Mouse (Mus musculus): ENCODE data around the gene Lhpp. TPM values are rescaled to one million over a fixed set of nuclear protein-coding genes. Genes with fewer than 3 reads are reported as not detected.

The Lhpp gene
- polyA plus RNA-seq, 1 experiment from 2014 or later: 26.4 TPM

DNA sequence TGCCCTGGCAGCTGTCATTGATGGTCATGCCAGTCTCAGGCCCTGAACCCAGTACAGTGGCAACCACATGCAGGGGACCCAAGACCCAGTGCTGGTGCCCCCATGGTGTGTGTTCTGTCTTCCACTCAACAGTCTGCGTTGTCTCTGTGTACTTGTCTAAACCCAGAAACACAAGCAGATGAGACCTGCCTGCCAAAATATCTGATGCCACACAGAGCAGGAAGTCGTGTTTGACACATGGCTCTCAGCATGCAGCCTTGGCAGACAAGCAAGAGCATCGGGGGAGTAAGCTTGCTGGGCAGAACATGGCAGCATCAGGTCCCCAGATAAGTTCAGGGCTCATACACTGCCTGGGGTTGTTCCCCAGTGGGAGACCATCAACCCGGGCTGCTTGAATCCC lies 68.7 kb downstream of the Lhpp start:
- Histone ChIP-seq H3K9ac (ENCODE audit: low read length) (no peak overlapping the region), H3K36me3 (ENCODE audit: control insufficient read depth, insufficient read depth, low read length) (no peaks in the 10 kb centered on the region), H3K27me3 (ENCODE audit: control insufficient read depth, insufficient read depth, low read length) (no peaks in the 10 kb centered on the region), H3K4me2 (ENCODE audit: low read depth) (no peak overlapping the region), H3K4me1 (ENCODE audit: control insufficient read depth, insufficient read depth, low read length) (no peaks in the 10 kb centered on the region), H3K27ac (ENCODE audit: low read depth, low read length) (no peak overlapping the region), H3K9me3 (ENCODE audit: control insufficient read depth, low read length) (no peaks in the 10 kb centered on the region), H3K4me3 (ENCODE audit: low read depth, low read length) (no peak overlapping the region)
- WGBS: 77% methylated on average over 4 of the region's 4 CpGs
- ATAC-seq (ENCODE audit: insufficient read depth, low FRiP score, low TSS enrichment) (no peak), DNase-seq (ENCODE audit: low spot score) (no peak)

DNA sequence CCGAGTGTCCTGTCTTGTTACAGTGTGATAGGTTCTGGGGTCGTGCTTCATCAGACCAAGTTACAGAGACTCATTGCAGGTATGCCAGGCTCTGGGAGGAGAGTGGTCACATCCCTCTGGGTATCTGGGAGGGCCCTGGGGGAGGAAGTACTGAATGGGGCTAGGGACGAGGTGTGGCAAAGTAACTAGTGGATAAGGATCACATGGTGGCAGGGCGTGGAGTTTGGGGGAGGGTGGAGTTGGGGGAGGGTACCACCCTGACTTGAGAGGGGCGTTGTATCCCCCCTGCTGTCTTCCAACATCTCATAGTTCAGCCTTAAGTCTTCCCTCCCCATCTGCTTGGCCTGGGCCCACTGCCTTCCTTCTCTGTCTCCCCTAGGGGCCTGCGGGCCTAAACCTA lies 69.1 kb downstream of the Lhpp start:
- no peaks in the 10 kb centered on the region for H3K27me3 ChIP-seq (ENCODE audit: control insufficient read depth, insufficient read depth, low read length)
- H3K9me3 ChIP-seq (ENCODE audit: control insufficient read depth, low read length): no peaks in the 10 kb centered on the region
- H3K9ac ChIP-seq (ENCODE audit: low read length): no peak overlapping the region
- no peak overlapping the region for H3K27ac ChIP-seq (ENCODE audit: low read depth, low read length)
- ATAC-seq (ENCODE audit: insufficient read depth, low FRiP score, low TSS enrichment) (no peak), DNase-seq (ENCODE audit: low spot score) (no peak)
- no peak overlapping the region for H3K4me3 ChIP-seq (ENCODE audit: low read depth, low read length)
- H3K4me2 ChIP-seq (ENCODE audit: low read depth): no peak overlapping the region
- 80% methylated on average over 6 of the region's 6 CpGs for WGBS
- H3K4me1 ChIP-seq (ENCODE audit: control insufficient read depth, insufficient read depth, low read length): no peaks in the 10 kb centered on the region
- H3K36me3 ChIP-seq (ENCODE audit: control insufficient read depth, insufficient read depth, low read length): no peaks in the 10 kb centered on the region

DNA sequence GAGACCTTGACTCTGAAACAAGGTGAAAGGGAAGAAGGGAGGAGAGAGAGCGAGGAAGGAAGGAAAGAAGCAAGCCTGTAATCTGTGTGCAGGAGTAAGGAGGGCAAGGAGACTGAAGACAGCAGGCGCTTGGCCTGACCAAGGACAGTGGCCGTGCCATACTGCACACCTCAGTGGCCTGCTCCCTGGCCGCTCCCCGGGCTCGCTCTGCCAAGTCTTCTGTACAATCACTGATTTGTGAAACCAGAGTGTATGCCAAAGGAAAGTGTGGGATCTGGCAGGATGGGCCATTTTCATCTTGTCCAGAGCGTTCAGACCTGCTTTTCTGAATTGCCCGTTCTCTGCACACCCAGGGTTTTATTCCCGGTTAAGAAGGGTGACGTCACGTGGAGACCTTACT lies 70.9 kb downstream of the Lhpp start:
- Histone ChIP-seq H3K4me1 (ENCODE audit: control insufficient read depth, insufficient read depth, low read length) (no peaks in the 10 kb centered on the region), H3K27me3 (ENCODE audit: control insufficient read depth, insufficient read depth, low read length) (no peaks in the 10 kb centered on the region), H3K4me2 (ENCODE audit: low read depth) (no peak overlapping the region), H3K9me3 (ENCODE audit: control insufficient read depth, low read length) (no peaks in the 10 kb centered on the region), H3K9ac (ENCODE audit: low read length) (no peak overlapping the region), H3K36me3 (ENCODE audit: control insufficient read depth, insufficient read depth, low read length) (no peaks in the 10 kb centered on the region), H3K4me3 (ENCODE audit: low read depth, low read length) (no peak overlapping the region), H3K27ac (ENCODE audit: low read depth, low read length) (no peak overlapping the region)
- DNase-seq (ENCODE audit: low spot score): no peak
- 91% methylated on average over 11 of the region's 11 CpGs for WGBS
- no peak for ATAC-seq (ENCODE audit: insufficient read depth, low FRiP score, low TSS enrichment)

DNA sequence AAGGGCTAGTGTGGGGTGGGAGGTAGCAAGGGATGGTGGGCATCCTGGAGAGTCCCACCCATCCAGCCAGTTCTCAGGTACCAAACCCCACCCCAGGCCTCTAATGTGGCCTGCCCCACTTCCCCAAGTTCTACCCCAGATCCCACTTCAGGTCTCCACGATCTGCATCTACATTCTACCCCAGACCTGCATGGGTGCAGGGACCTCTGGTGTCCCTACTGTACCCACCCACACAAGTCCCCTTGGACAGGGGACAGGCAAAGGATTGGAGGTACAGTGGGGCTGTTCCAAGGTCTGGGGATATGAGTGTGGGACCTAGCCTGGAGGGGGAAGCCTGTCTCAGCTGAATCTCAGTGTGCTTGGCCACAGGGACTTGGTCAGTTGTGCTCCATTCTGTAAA lies 71.4 kb downstream of the Lhpp start:
- no peak overlapping the region for H3K27ac ChIP-seq (ENCODE audit: low read depth, low read length)
- H3K4me2 ChIP-seq (ENCODE audit: low read depth): no peak overlapping the region
- H3K36me3 ChIP-seq (ENCODE audit: control insufficient read depth, insufficient read depth, low read length): no peaks in the 10 kb centered on the region
- ATAC-seq (ENCODE audit: insufficient read depth, low FRiP score, low TSS enrichment) (no peak), DNase-seq (ENCODE audit: low spot score) (no peak)
- H3K4me1 ChIP-seq (ENCODE audit: control insufficient read depth, insufficient read depth, low read length): no peaks in the 10 kb centered on the region
- 88% methylated on average over 1 of the region's 1 CpGs for WGBS
- H3K4me3 ChIP-seq (ENCODE audit: low read depth, low read length): no peak overlapping the region
- no peaks in the 10 kb centered on the region for H3K9me3 ChIP-seq (ENCODE audit: control insufficient read depth, low read length)
- H3K9ac ChIP-seq (ENCODE audit: low read length): no peak overlapping the region
- H3K27me3 ChIP-seq (ENCODE audit: control insufficient read depth, insufficient read depth, low read length): no peaks in the 10 kb centered on the region

DNA sequence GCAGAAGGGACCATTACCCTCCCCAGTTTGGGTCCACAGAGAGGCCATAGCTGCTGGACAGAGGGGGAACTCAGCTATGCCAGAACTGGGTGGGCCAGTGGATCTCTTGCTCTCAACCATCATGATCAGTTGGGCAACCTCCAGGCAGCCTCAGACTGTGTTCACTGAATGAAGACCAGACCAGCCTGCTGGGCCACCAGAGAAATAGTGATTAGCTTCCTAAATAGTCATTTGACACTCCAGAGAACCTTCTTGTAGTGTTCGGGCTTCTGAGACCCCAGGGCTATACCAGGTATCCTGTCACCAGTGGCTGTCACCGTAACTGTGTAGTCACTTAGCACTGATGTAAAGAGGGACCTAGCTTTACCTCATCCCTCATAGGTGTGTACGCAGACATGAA lies 71.9 kb downstream of the Lhpp start:
- no peak for ATAC-seq (ENCODE audit: insufficient read depth, low FRiP score, low TSS enrichment)

DNA sequence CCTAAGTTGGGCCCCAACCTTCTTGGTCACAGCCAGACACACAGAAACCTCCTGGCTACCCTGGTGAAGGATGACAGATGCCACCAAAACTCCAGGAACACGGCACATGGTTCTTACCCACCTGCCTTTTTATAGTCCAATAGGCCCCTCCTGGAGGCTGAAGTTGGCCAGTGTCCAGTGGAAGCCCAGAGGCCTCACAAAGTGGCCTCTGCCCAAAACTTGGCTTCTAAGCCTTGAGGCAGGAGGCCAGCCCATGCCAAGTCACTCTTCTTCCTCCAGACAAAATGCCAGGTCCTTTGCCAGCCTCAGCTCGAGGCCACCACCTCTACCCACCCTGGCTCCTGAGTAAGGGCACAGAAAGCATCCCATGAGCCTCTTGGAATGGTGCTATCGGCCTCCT lies 72.5 kb downstream of the Lhpp start:
- H3K9ac ChIP-seq (ENCODE audit: low read length): no peak overlapping the region
- ATAC-seq (ENCODE audit: insufficient read depth, low FRiP score, low TSS enrichment) (no peak), DNase-seq (ENCODE audit: low spot score) (no peak)
- H3K27ac ChIP-seq (ENCODE audit: low read depth, low read length): no peak overlapping the region
- H3K4me1 ChIP-seq (ENCODE audit: control insufficient read depth, insufficient read depth, low read length): peaks cover 2% of the 10 kb centered on the region; the same call in 1 of the 2 replicates
- H3K4me2 ChIP-seq (ENCODE audit: low read depth): no peak overlapping the region
- WGBS: 82% methylated on average over 3 of the region's 3 CpGs
- H3K36me3 ChIP-seq (ENCODE audit: control insufficient read depth, insufficient read depth, low read length): no peaks in the 10 kb centered on the region
- no peaks in the 10 kb centered on the region for H3K27me3 ChIP-seq (ENCODE audit: control insufficient read depth, insufficient read depth, low read length)
- no peaks in the 10 kb centered on the region for H3K9me3 ChIP-seq (ENCODE audit: control insufficient read depth, low read length)
- H3K4me3 ChIP-seq (ENCODE audit: low read depth, low read length): no peak overlapping the region

More for the DNA sequence above, 71.9 kb downstream of the Lhpp start:
- Histone ChIP-seq H3K27me3 (ENCODE audit: control insufficient read depth, insufficient read depth, low read length) (no peaks in the 10 kb centered on the region), H3K9me3 (ENCODE audit: control insufficient read depth, low read length) (no peaks in the 10 kb centered on the region), H3K36me3 (ENCODE audit: control insufficient read depth, insufficient read depth, low read length) (no peaks in the 10 kb centered on the region), H3K4me2 (ENCODE audit: low read depth) (no peak overlapping the region), H3K27ac (ENCODE audit: low read depth, low read length) (no peak overlapping the region), H3K9ac (ENCODE audit: low read length) (no peak overlapping the region), H3K4me1 (ENCODE audit: control insufficient read depth, insufficient read depth, low read length) (no peaks in the 10 kb centered on the region), H3K4me3 (ENCODE audit: low read depth, low read length) (no peak overlapping the region)
- no peak for DNase-seq (ENCODE audit: low spot score)
- 88% methylated on average over 3 of the region's 3 CpGs for WGBS

DNA sequence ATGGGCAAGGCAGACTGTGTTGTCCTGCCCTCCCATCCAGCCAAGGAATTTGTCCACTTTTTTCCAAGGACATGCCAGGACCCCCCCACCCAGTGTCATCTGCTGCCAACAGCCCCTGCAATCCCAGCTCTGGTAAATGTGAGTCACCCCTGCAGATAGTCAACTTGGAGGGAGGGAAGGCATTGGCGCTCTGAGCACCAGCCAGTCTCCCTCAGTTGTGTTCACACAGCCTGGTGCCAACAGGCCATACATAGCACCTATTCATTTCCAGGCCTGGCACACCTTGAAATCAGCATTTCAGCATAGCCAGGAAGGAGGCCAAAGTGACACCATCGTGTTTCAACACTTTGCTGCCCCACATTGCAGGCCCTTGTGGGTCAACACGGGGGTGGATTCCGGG lies 73.5 kb downstream of the Lhpp start:
- Histone ChIP-seq H3K27ac (ENCODE audit: low read depth, low read length) (no peak overlapping the region), H3K4me2 (ENCODE audit: low read depth) (no peak overlapping the region), H3K36me3 (ENCODE audit: control insufficient read depth, insufficient read depth, low read length) (no peaks in the 10 kb centered on the region), H3K9ac (ENCODE audit: low read length) (no peak overlapping the region), H3K4me3 (ENCODE audit: low read depth, low read length) (no peak overlapping the region), H3K9me3 (ENCODE audit: control insufficient read depth, low read length) (no peaks in the 10 kb centered on the region), H3K4me1 (ENCODE audit: control insufficient read depth, insufficient read depth, low read length) (peaks cover 7% of the 10 kb centered on the region), H3K27me3 (ENCODE audit: control insufficient read depth, insufficient read depth, low read length) (no peaks in the 10 kb centered on the region)
- 86% methylated on average over 4 of the region's 4 CpGs for WGBS
- DNase-seq (ENCODE audit: low spot score): no peak
- ATAC-seq (ENCODE audit: insufficient read depth, low FRiP score, low TSS enrichment): no peak

DNA sequence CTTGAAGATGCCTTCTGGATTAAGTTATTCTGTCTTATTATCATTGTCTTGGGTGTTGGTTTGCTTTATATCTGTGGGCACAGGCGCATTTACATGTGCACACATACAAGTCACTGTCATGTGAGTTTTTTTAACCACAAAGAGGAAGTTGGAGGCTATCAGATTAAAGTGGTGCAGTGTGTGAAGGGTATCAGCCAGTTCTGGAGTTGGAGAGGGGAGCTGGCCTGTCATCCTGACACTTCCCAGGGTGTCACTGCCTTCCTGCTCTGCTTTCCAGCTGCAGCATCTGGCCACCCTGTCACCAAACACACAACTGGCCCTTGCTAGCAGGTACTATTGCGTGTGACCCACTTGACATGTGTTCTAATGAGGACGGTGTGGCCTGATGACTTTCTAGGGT lies 76.1 kb downstream of the Lhpp start:
- 91% methylated on average over 3 of the region's 3 CpGs for WGBS

DNA sequence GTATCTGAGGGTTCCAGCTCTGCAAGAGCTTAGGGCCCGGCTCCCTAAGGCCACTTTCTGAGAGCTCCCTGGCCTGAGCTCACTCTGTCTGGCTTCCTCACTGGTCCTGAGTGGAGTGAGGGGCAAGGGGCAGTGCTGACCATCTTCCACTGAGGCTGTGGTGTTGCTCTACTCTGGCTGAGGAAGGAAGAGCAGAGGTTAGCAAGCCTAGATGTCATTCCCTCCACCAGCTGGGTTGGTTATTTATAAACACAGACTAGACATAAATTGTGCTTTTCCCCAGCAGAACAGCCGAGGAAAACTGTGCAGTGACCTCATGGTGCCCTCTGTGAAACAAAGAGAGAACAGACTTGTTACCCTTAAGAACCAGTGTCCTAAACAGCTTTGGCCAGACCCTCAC lies 77.5 kb downstream of the Lhpp start:
- no peak overlapping the region for H3K9ac ChIP-seq (ENCODE audit: low read length)
- DNase-seq (ENCODE audit: low spot score) (no peak), ATAC-seq (ENCODE audit: insufficient read depth, low FRiP score, low TSS enrichment) (no peak)
- H3K4me2 ChIP-seq (ENCODE audit: low read depth): no peak overlapping the region
- 45% methylated on average over 2 of the region's 2 CpGs for WGBS
- no peak overlapping the region for H3K4me3 ChIP-seq (ENCODE audit: low read depth, low read length)
- H3K9me3 ChIP-seq (ENCODE audit: control insufficient read depth, low read length): no peaks in the 10 kb centered on the region
- no peaks in the 10 kb centered on the region for H3K36me3 ChIP-seq (ENCODE audit: control insufficient read depth, insufficient read depth, low read length)
- H3K27ac ChIP-seq (ENCODE audit: low read depth, low read length): no peak overlapping the region
- no peaks in the 10 kb centered on the region for H3K27me3 ChIP-seq (ENCODE audit: control insufficient read depth, insufficient read depth, low read length)
- H3K4me1 ChIP-seq (ENCODE audit: control insufficient read depth, insufficient read depth, low read length): peaks cover 7% of the 10 kb centered on the region

More for the DNA sequence above, 76.1 kb downstream of the Lhpp start:
- Histone ChIP-seq H3K36me3 (ENCODE audit: control insufficient read depth, insufficient read depth, low read length) (no peaks in the 10 kb centered on the region), H3K27ac (ENCODE audit: low read depth, low read length) (no peak overlapping the region), H3K4me2 (ENCODE audit: low read depth) (no peak overlapping the region), H3K4me1 (ENCODE audit: control insufficient read depth, insufficient read depth, low read length) (peaks cover 7% of the 10 kb centered on the region), H3K9ac (ENCODE audit: low read length) (no peak overlapping the region), H3K27me3 (ENCODE audit: control insufficient read depth, insufficient read depth, low read length) (no peaks in the 10 kb centered on the region), H3K4me3 (ENCODE audit: low read depth, low read length) (no peak overlapping the region), H3K9me3 (ENCODE audit: control insufficient read depth, low read length) (no peaks in the 10 kb centered on the region)
- no peak for ATAC-seq (ENCODE audit: insufficient read depth, low FRiP score, low TSS enrichment)
- no peak for DNase-seq (ENCODE audit: low spot score)
